Mouse (Mus musculus): ENCODE results near the gene Glra4.

Gene Glra4

GRCm38 (mm10) chrX:136780041-136780440 lies at the start of gene Glra4:
TSS of gene Glra4 (minus strand) at chrX:136780141.
- DNase-seq (ENCODE audit: low spot score in 2 of 2): no peak

GRCm38 (mm10) chrX:136828610-136829009 lies 48.7 kb upstream of the Glra4 start:
- DNase-seq (ENCODE audit: low spot score in 2 of 2): no peak

GRCm38 (mm10) chrX:136825016-136825415 lies 45.1 kb upstream of the Glra4 start:
- no peak for DNase-seq (ENCODE audit: low spot score in 2 of 2)

DNA sequence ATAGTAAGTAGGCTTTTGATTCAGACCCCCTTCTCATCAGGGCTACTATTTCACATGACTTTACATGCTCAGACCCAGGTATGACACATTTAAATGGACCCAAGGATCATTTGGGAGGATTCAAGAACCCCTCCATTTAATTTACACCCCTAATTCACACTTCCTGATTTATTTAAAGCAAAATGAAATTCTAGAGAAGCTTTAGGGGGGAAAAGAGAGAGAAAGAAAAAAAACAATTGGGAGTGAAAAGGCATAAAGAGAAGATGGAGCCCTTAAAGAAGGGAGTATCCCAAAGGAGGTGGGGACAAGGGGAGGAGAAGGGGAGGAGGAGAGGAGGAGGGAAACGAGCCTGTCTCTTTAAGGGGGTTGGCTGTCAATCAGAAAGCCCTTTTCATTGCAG lies 42.4 kb upstream of the Glra4 start, which contains the start of gene Plp1:
Plp1 (plus strand) TSS at position 301 of the 400 bp plus-strand sequence.
- DNase-seq (ENCODE audit: low spot score in 2 of 2): no peak

GRCm38 (mm10) chrX:136820250-136820649 lies 40.3 kb upstream of the Glra4 start:
- DNase-seq (ENCODE audit: low spot score in 2 of 2): peak; percentile 43 to 66

- DNase-seq (ENCODE audit: low spot score in 2 of 2): no peak
These were observed 39.8 kb upstream of the Glra4 start for GRCm38 (mm10) chrX:136819752-136820151.

DNA sequence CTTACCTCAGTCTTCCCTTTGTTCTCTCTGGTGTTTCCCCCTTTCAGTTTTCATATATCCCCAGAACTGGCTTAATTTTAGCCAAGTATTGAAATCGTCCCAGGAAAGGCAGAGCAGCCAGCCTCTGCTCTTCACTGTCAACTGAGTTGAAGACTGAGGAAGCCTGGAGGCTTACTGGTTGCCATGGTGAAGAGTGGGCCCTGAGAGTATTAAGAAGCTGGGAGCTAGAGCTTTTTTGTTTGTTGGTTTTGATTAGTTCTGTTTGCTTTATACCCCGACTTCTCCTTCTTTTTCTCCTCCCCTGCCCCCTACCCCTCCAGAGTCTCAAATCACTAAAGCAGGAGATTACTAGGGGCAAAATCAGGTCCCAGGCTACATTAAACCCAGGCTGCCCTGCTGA lies 17.3 kb upstream of the Glra4 start:
- DNase-seq (ENCODE audit: low spot score in 2 of 2): no peak

DNA sequence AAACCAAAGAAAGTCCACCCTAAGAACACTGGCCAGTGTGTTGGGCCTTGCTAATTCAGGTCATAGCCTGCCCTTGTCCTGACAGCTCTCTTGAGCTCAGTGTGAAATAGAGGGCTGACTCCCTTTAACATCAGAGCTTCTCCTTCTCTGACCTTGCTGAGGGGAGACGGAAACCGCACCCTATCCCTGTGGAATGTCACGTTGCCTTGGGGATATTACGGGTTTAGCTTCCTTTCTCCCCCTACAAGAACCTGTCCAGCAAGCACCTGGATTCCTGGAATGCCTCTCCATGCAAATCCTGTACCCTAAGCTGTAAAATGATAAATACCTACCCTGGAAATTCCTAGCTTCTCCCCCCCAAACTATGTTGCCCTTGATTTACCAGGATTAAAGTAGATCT lies 9.5 kb upstream of the Glra4 start:
- DNase-seq (ENCODE audit: low spot score in 2 of 2): no peak

GRCm38 (mm10) chrX:136779262-136779661 lies 679 bp downstream of the Glra4 start:
- no peak for DNase-seq (ENCODE audit: low spot score in 2 of 2)

DNA sequence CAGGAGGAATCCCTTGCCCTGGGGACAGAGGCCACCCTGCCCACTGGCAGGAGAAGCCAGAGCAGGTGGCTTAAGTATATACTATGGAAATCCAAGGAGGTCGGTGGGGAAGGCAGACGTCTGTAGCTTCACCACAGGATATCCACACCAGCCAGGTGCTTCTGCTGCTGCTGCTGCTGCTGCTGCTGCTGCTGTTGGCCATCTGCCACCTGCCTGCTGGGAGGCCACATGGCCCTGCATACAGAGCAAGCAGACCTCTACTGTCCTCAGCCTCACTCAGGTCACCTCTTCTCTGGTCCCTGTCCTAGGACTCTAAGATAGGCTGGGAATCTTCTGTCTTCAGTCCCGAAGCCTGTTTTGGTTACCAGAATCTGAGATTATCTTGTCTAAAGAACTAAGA lies 1.9 kb downstream of the Glra4 start:
- no peak for DNase-seq (ENCODE audit: low spot score in 2 of 2)

DNA sequence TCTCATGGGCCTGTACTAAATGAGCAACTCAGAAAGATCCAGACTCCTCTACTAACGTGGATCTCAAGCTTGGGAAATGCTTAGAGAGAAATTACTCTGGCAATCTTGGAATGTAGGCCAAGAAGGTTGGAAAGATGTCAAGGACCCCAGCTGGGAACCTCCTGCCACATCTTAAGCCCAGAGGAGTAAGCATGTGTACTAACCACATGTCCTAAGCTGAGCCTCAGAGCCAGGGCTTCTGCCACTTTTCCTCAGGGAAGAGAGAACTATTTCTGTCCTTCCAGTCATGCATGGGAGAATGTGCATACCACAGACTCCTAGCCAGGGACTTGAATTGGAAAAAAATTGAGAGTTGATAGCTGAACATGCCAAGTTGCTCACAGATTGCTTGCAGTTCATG lies 6.9 kb downstream of the Glra4 start:
- DNase-seq (ENCODE audit: low spot score in 2 of 2): no peak

- DNase-seq (ENCODE audit: low spot score in 2 of 2): no peak
These were observed 18.6 kb downstream of the Glra4 start for GRCm38 (mm10) chrX:136761103-136762074.

DNA sequence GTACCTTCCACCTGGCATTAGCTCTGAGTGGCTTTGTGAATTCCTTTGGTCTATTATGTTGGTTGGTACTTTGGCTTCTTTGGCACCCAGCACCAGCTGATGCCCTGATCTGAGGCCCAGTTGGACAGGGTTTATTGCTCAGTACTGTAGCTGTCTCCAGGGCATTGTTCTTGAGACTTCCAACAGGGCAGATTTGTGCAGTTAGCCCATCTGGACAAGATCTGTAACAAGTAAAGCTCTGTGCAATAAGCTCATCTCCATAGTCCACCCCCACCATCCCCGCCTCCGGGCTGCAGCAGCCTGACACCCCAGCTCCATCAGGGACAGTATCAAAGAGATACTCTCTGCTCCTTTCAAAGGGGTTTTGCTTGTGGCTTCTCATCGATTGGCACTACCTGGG lies 24.5 kb downstream of the Glra4 start:
- no peak for DNase-seq (ENCODE audit: low spot score in 2 of 2)

GRCm38 (mm10) chrX:136749329-136749728 lies 30.6 kb downstream of the Glra4 start:
- DNase-seq (ENCODE audit: low spot score in 2 of 2): no peak

- no peak for DNase-seq (ENCODE audit: low spot score in 2 of 2)
These were observed 35.3 kb downstream of the Glra4 start for GRCm38 (mm10) chrX:136744663-136745062.

- DNase-seq (ENCODE audit: low spot score in 2 of 2): no peak
These were observed 36.5 kb downstream of the Glra4 start, which contains the start of gene Morf4l2 for GRCm38 (mm10) chrX:136743459-136743858. TSS of gene Morf4l2 (minus strand) at chrX:136743690.

- peak in 1 of 2 experiments; percentile 26 for DNase-seq (ENCODE audit: low spot score in 2 of 2)
These were observed 37.3 kb downstream of the Glra4 start for GRCm38 (mm10) chrX:136742661-136743103.

DNA sequence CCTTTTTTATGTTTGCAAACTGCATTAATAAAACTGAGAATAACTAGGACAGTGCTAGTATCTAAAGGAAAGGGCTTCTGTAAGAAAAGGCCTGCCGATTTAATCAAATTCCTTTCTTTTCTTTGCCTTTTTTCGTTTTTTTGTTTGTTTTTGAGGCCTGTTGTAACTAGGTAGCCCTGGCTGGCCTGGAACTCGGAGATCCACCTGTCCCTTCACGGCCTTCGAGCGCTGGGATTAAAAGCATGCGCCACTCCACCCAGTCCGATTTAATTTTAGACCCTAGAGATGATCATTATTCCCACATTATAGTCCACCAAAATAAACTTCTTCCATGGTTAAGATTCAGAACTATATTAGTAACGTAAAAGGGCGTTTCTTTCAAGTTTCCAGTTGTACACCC lies 37.7 kb downstream of the Glra4 start:
- DNase-seq (ENCODE audit: low spot score in 2 of 2): no peak

DNA sequence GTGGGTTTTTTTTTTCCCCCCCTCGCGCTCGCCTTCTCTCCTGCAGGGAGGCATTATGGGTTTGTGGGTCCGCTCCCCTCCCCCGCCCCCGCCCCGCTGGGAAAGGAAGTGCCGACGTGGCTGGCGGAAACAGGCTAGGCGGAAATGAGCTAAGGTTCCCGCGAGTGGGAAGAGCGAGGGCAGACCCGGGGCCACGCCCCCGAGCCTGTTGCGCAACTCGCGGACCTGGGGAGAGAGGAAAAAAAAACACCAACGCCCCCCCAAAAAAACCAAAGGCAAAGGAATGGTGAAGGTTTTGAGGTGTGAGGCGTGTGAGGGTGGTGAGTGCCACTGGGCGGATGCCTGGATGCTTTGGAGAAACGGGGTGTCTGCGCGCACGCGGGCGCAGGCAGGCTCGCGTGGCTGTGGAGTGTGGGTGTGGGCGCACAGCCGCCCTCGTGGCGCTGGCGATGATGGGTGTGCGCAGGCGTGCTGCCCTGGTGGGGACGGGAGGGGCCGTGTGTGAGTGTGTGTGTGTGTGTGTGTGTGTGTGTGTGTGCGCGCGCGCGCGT lies 38.2 kb downstream of the Glra4 start:
- DNase-seq (ENCODE audit: low spot score in 2 of 2): peak; percentile 79 to 84

- DNase-seq (ENCODE audit: low spot score in 2 of 2): peak; percentile 87 to 91
These were observed 38.9 kb downstream of the Glra4 start for GRCm38 (mm10) chrX:136740791-136741650.

GRCm38 (mm10) chrX:136740087-136740790 lies 39.7 kb downstream of the Glra4 start:
- no peak for DNase-seq (ENCODE audit: low spot score in 2 of 2)

Data from urinary bladder, postnatal 4 days (tissue).